12 mouse cellular contexts compared by ENCODE assay signal in the genomic region with DNA sequence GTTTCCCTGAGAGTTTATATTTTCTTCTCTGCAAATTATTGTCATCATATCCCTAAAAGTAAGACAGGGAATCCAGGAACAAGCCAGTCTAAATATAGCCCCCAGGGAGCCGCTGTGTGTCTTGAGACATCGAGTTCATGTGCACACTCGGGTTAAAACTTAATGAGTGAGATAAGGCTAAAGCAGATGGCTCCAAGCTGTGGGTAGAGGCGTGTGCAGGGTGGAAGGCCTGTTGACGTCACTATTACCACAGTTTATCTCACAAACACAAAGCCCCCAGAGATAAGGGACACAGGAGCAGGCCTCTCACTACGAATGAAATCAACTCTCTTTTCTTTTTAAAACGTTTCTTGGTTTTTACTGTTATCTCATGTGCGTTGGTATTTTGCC.
A peak's percentile ranks its signal among the peaks of the same experiment; 100 is the strongest.
DNase-seq lines count a peak whose midpoint lies in the region; ATAC-seq lines count a peak whose summit lies in the region.
"Had no signal": no experiment of that assay in that cellular context is flagged by ENCODE, and none has a peak within 500 bp of the region (broad histone marks: within the 10 kb centered on the region; RNA-seq: fewer than 3 reads in every experiment).

No protein-coding gene starts in this region.

- H3K4me2 ChIP-seq in forebrain, embryonic 16.5 days (ENCODE audit: low read length) = no peak overlapping the region
- H3K4me2 ChIP-seq in intestine, embryonic 16.5 days (ENCODE audit: low read depth, low read length) = no peak overlapping the region
- H3K4me2 ChIP-seq: forebrain, embryonic 12.5 days had no signal

- 0 out of 2 replicates have a peak overlapping the region, but pooled peaks have one; percentile 32 for H3K27ac ChIP-seq in forebrain, embryonic 10.5 days
- no peak overlapping the region for H3K27ac ChIP-seq in forebrain, embryonic 16.5 days (ENCODE audit: low read length)
- no peak overlapping the region for H3K27ac ChIP-seq in intestine, embryonic 16.5 days (ENCODE audit: low read length)
- H3K27ac ChIP-seq: forebrain, embryonic 12.5 days had no signal

- peaks cover 39% of the 10 kb centered on the region for H3K4me1 ChIP-seq in forebrain, embryonic 10.5 days
- H3K4me1 ChIP-seq in forebrain, embryonic 16.5 days (replicated peaks; ENCODE audit: control insufficient read depth, insufficient read depth, low read length) = peaks cover 2% of the 10 kb centered on the region; the same call in 1 of the 2 replicates
- H3K4me1 ChIP-seq in intestine, embryonic 16.5 days (ENCODE audit: control insufficient read depth, insufficient read depth, low read length) = peaks cover 20% of the 10 kb centered on the region

- ATAC-seq in forebrain, embryonic 16.5 days = no peak
- peak; percentile 47; the same call in 1 of the 2 replicates for ATAC-seq in intestine, embryonic 16.5 days
- ATAC-seq: inflammation-experienced regulatory T-cells, adult 6 months had no signal

- H3K36me3 ChIP-seq in forebrain, embryonic 10.5 days (replicated peaks) = no peaks in the 10 kb centered on the region
- no peaks in the 10 kb centered on the region for H3K36me3 ChIP-seq in forebrain, embryonic 16.5 days (ENCODE audit: control insufficient read depth, insufficient read depth)
- H3K36me3 ChIP-seq in intestine, embryonic 16.5 days (ENCODE audit: control insufficient read depth, insufficient read depth, low read length) = no peaks in the 10 kb centered on the region
- H3K36me3 ChIP-seq: forebrain, embryonic 12.5 days had no signal

- WGBS in forebrain, embryonic 10.5 days = 53% methylated on average over 8 of the region's 8 CpGs
- 61% methylated on average over 8 of the region's 8 CpGs for WGBS in forebrain, embryonic 16.5 days
- 35% methylated on average over 8 of the region's 8 CpGs for WGBS in intestine, embryonic 16.5 days

- peaks cover 73% of the 10 kb centered on the region for H3K27me3 ChIP-seq in forebrain, embryonic 10.5 days (ENCODE audit: poor library complexity, severe bottlenecking)
- no peaks in the 10 kb centered on the region for H3K27me3 ChIP-seq in forebrain, embryonic 16.5 days (replicated peaks; ENCODE audit: control insufficient read depth, insufficient read depth, low read length)
- H3K27me3 ChIP-seq in intestine, embryonic 16.5 days (replicated peaks; ENCODE audit: control insufficient read depth, insufficient read depth, low read length) = no peaks in the 10 kb centered on the region

- no peak overlapping the region for H3K4me3 ChIP-seq in forebrain, embryonic 10.5 days
- no peak overlapping the region for H3K4me3 ChIP-seq in forebrain, embryonic 16.5 days (replicated peaks; ENCODE audit: low read length)
- H3K4me3 ChIP-seq in intestine, embryonic 16.5 days (ENCODE audit: low read length) = no peak overlapping the region
- H3K4me3 ChIP-seq: forebrain, embryonic 12.5 days had no signal

- DNase-seq in forebrain, embryonic 10.5 days (ENCODE audit: extremely low spot score, low spot score) = no peak
- peak; percentile 30 for DNase-seq in lung, postnatal 10 days
- no peak for DNase-seq in lung, adult 18-20 months
- peak; percentile 43 for DNase-seq in retina, embryonic 14.5 days (ENCODE audit: low spot score)
- DNase-seq in testis, postnatal 14 days (ENCODE audit: low spot score) = no peak
- no peak for DNase-seq in adrenal gland, adult 2 months
- DNase-seq: gastrocnemius, postnatal 25 days; midbrain, embryonic 14.5 days had no signal

- H3K9me3 ChIP-seq in forebrain, embryonic 10.5 days = no peaks in the 10 kb centered on the region
- H3K9me3 ChIP-seq in forebrain, embryonic 16.5 days (ENCODE audit: control insufficient read depth, low read length) = no peaks in the 10 kb centered on the region
- H3K9me3 ChIP-seq in intestine, embryonic 16.5 days (ENCODE audit: control insufficient read depth, low read length) = no peaks in the 10 kb centered on the region
- H3K9me3 ChIP-seq: forebrain, embryonic 12.5 days had no signal

- H3K9ac ChIP-seq in forebrain, embryonic 16.5 days (replicated peaks; ENCODE audit: low read depth, low read length) = no peak overlapping the region
- no peak overlapping the region for H3K9ac ChIP-seq in intestine, embryonic 16.5 days (ENCODE audit: low read depth, low read length)
- H3K9ac ChIP-seq: forebrain, embryonic 12.5 days had no signal

Comparison
In these comparisons a context has a peak if more than half of its experiments do, and no peak if none do; other contexts are left out.
1. DNase-seq: peak in lung, postnatal 10 days (single experiment) and retina, embryonic 14.5 days (single experiment); none in forebrain, embryonic 10.5 days (single experiment), lung, adult 18-20 months (0 of 2), testis, postnatal 14 days (single experiment) and adrenal gland, adult 2 months (single experiment).